Mouse (Mus musculus) heart, postnatal 0 days (tissue): ENCODE measurements around the gene Ptgis. TPM values are rescaled to one million over a fixed set of nuclear protein-coding genes. Genes with fewer than 3 reads are reported as not detected.

Source experiments
- ATAC-seq: fragments of 200-750 bp; cut with Nextera tagmentation; 2 replicates; pipeline ENCODE4 v1.8.0; 2017; ENCODE audit warnings: low read depth, moderate number of reproducible peaks, moderate library complexity; ENCODE audit not compliant: insufficient read depth
- DNase-seq: peaks from one replicate; pipeline ENCODE4 v3.0.0-alpha.2; 2016; ENCODE audit warnings: low spot score
- H3K27ac ChIP-seq: fragments of 300-500 bp; sonication (generic); 2 replicates; pipeline ENCODE4 v1.5.1; 2014; ENCODE audit warnings: low read depth, mild to moderate bottlenecking
- H3K27me3 ChIP-seq: fragments of 300-500 bp; sonication (generic); 2 replicates; pipeline ENCODE4 v1.6.1; 2014; ENCODE audit warnings: low read length, mixed read lengths; ENCODE audit not compliant: control insufficient read depth, insufficient read depth
- H3K36me3 ChIP-seq: fragments of 300-500 bp; sonication (generic); replicated peaks from 2 replicates; pipeline ENCODE4 v1.6.1; 2014; ENCODE audit warnings: low read length, mixed read lengths; ENCODE audit not compliant: control insufficient read depth, insufficient read depth
- H3K4me1 ChIP-seq: fragments of 300-500 bp; sonication (generic); 2 replicates; pipeline ENCODE4 v1.6.1; 2014; ENCODE audit warnings: antibody characterized with exemption; ENCODE audit not compliant: control insufficient read depth, insufficient read depth
- H3K4me2 ChIP-seq: fragments of 300-500 bp; sonication (generic); 2 replicates; pipeline ENCODE4 v1.6.1; 2014; ENCODE audit warnings: low read depth, mild to moderate bottlenecking, low read length, moderate library complexity
- H3K4me3 ChIP-seq: fragments of 300-500 bp; sonication (generic); 2 replicates; pipeline ENCODE4 v1.5.1; 2014; ENCODE audit warnings: low read depth, low read length
- H3K9ac ChIP-seq: fragments of 300-500 bp; sonication (generic); replicated peaks from 2 replicates; pipeline ENCODE4 v1.6.1; 2014; ENCODE audit warnings: low read depth, low read length, mixed read lengths
- H3K9me3 ChIP-seq: fragments of 300-500 bp; sonication (generic); replicated peaks from 2 replicates; pipeline ENCODE4 v1.6.1; 2016; ENCODE audit warnings: low read length; ENCODE audit not compliant: control insufficient read depth
- CTCF ChIP-seq: IDR thresholded peaks from 2 replicates; pipeline ENCODE4 v1.5.1; 2016; ENCODE audit warnings: antibody characterized with exemption, control low read depth, low read depth
- EP300 ChIP-seq: IDR thresholded peaks from 2 replicates; pipeline ENCODE4 v1.6.1; 2016; ENCODE audit warnings: antibody characterized with exemption, low read depth
- WGBS: fragments of 180-500 bp; shearing (Covaris S2); extraction: QIAGEN DNeasy Blood & Tissue Kit; methylation state at CpG from one replicate; pipeline ENCODE4 v1.1.7; 2014; 5-methylcytosine and 5-hydroxymethylcytosine counted together
- polyA plus RNA-seq: library from polyadenylated mRNA; unstranded; fragments of >200 nt; fragmentation: Nextera tagmentation; extraction: Ambion mirVana; gene quantifications from 2 replicates; pipeline ENCODE4 v1.2.1, GENCODE M21; 2015
- total RNA-seq: library from RNA; depleted of rRNA; stranded (reverse); fragments of >200 nt; gene quantifications from 2 replicates; pipeline ENCODE4 v1.2.3, GENCODE M21; 2014; ENCODE audit warnings: low replicate concordance; rRNA removed

The Ptgis gene
- total and polyA plus RNA-seq, 2 experiments from 2014 or later, result 22.6 to 60.0 TPM

DNA sequence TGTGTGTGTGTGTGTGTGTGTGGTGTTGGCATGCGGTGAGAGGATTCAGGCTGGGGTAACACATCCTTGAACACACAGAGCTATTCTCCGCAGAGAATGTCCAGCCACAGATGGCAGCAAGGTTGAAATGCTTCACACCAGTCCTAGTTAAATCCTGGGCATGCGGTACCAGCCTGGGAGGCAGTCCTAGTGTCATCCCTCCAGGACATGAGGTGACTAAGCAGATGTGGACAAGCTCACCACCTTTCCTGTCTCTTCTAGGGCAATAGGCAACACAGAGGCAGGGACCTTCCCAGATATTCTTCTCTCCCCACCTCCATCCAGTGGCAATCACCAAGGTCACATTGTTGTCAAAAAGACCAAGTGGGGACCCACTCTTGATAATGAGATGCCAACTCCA, 98.1 kb downstream of the Ptgis start:
- DNase-seq (no peak), ATAC-seq (no peak)
- WGBS, result 83% methylated on average over 3 of the region's 3 CpGs
- H3K4me1 ChIP-seq, result no peaks in the 10 kb centered on the region
- no peak overlapping the region for H3K4me3 ChIP-seq
- H3K27ac ChIP-seq, result no peak overlapping the region
- no peak overlapping the region for H3K4me2 ChIP-seq
- H3K9me3 ChIP-seq, result no peaks in the 10 kb centered on the region
- 0 out of 2 replicates have a peak, but pooled peaks cover 9% of the 10 kb centered on the region for H3K27me3 ChIP-seq
- no peak overlapping the region for H3K9ac ChIP-seq
- no peaks in the 10 kb centered on the region for H3K36me3 ChIP-seq
- TF ChIP-seq EP300 (no peak), CTCF (no peak)

DNA sequence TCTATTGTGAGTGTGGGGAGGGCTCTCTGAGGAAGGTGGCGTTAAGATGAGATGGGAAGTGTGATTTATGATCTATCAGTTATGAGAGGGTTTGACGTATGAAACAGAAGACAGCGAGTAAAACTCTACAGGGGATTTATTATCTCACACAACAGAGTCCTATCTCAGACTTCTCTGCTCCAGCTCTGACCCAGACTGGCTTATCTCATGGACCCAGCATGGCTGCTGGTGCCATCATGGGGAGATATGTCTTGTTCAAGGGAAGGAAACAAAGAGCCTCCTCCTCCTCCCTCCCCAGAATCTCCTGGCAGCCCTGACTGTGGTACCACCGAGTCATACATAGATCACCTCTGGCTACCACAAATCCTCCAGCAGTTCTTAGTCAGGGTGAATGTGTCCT, 98.6 kb downstream of the Ptgis start:
- Histone ChIP-seq H3K4me1 (no peaks in the 10 kb centered on the region), H3K27ac (no peak overlapping the region), H3K36me3 (no peaks in the 10 kb centered on the region), H3K9ac (no peak overlapping the region), H3K4me2 (no peak overlapping the region), H3K4me3 (no peak overlapping the region), H3K27me3 (0 out of 2 replicates have a peak, but pooled peaks cover 9% of the 10 kb centered on the region), H3K9me3 (no peaks in the 10 kb centered on the region)
- 51% methylated on average over 4 of the region's 4 CpGs for WGBS
- TF ChIP-seq EP300 (no peak), CTCF (no peak)
- ATAC-seq (no peak), DNase-seq (no peak)

Other genes with a start within 250 kb of the Ptgis start
- 9.5 and 23.9 TPM in 2 replicates for gene Stau1, start 244.3 kb downstream of the Ptgis start, total RNA-seq
- gene Stau1, start 244.3 kb downstream of the Ptgis start, polyA plus RNA-seq, result 41.7 and 42.5 TPM in 2 replicates
- gene Ddx27, start 225.4 kb downstream of the Ptgis start, total RNA-seq, result 11.1 and 13.9 TPM in 2 replicates
- gene Ddx27, start 225.4 kb downstream of the Ptgis start, polyA plus RNA-seq, result 17.2 and 17.3 TPM in 2 replicates
- 25.0 and 35.4 TPM in 2 replicates for gene Znfx1, start 177.6 kb downstream of the Ptgis start, total RNA-seq
- gene Znfx1, start 177.6 kb downstream of the Ptgis start, polyA plus RNA-seq, result 6.0 and 6.9 TPM in 2 replicates
- gene Kcnb1, start 50.4 kb downstream of the Ptgis start, total RNA-seq, result 4.8 and 7.1 TPM in 2 replicates
- gene Kcnb1, start 50.4 kb downstream of the Ptgis start, polyA plus RNA-seq, result 1.7 TPM in 2 replicates
- gene B4galt5, start 108.6 kb upstream of the Ptgis start, total RNA-seq, result 24.2 and 30.1 TPM in 2 replicates
- 6.5 and 7.5 TPM in 2 replicates for gene B4galt5, start 108.6 kb upstream of the Ptgis start, polyA plus RNA-seq
- gene Slc9a8, start 181.1 kb upstream of the Ptgis start, total RNA-seq, result 31.9 and 51.5 TPM in 2 replicates
- 9.9 and 10.7 TPM in 2 replicates for gene Slc9a8, start 181.1 kb upstream of the Ptgis start, polyA plus RNA-seq